Mouse (Mus musculus) hindbrain, embryonic 11.5 days (tissue): ENCODE measurements at regions not wholly inside any gene's neighbourhood (a gene's known extent, or its start where the extent isn't known, plus 50 kb on each side); places are given as distances from the start of the nearest gene placed in this dataset.

ENCODE experiments used
- ATAC-seq: fragments of 200-750 bp; cut with Nextera tagmentation; 2 replicates; pipeline ENCODE4 v1.8.0; 2017; ENCODE audit warnings: mild to moderate bottlenecking, moderate TSS enrichment, moderate library complexity; ENCODE audit not compliant: low FRiP score
- DNase-seq: peaks from one replicate; pipeline ENCODE4 v3.0.0-alpha.2; 2015; ENCODE audit warnings: low spot score
- H3K27ac ChIP-seq: fragments of 300-500 bp; sonication (generic); 2 replicates; pipeline ENCODE4 v1.5.1; 2014; ENCODE audit warnings: mild to moderate bottlenecking, low read depth, low read length
- H3K27me3 ChIP-seq: fragments of 300-500 bp; sonication (generic); 2 replicates; pipeline ENCODE4 v1.6.1; 2014; ENCODE audit warnings: mild to moderate bottlenecking, low read length, moderate library complexity, mixed read lengths; ENCODE audit not compliant: control insufficient read depth, insufficient read depth
- H3K36me3 ChIP-seq: fragments of 300-500 bp; sonication (generic); 2 replicates; pipeline ENCODE4 v1.6.1; 2014; ENCODE audit warnings: mild to moderate bottlenecking, low read length, moderate library complexity, mixed read lengths; ENCODE audit not compliant: control insufficient read depth, insufficient read depth
- H3K4me1 ChIP-seq: fragments of 300-500 bp; sonication (generic); replicated peaks from 2 replicates; pipeline ENCODE4 v1.6.1; 2014; ENCODE audit warnings: low read length, mixed read lengths; ENCODE audit not compliant: control insufficient read depth, insufficient read depth
- H3K4me2 ChIP-seq: fragments of 300-500 bp; sonication (generic); replicated peaks from 2 replicates; pipeline ENCODE4 v1.6.1; 2014; ENCODE audit warnings: mild to moderate bottlenecking, low read depth, low read length
- H3K4me3 ChIP-seq: fragments of 300-500 bp; sonication (generic); 2 replicates; pipeline ENCODE4 v1.5.1; 2014; ENCODE audit warnings: low read depth, low read length
- H3K9ac ChIP-seq: fragments of 300-500 bp; sonication (generic); 2 replicates; pipeline ENCODE4 v1.6.1; 2014; ENCODE audit warnings: low read depth, low read length
- H3K9me3 ChIP-seq: fragments of 300-500 bp; sonication (generic); 2 replicates; pipeline ENCODE4 v1.6.1; 2016; ENCODE audit warnings: low read length; ENCODE audit not compliant: control insufficient read depth
- WGBS: fragments of 180-500 bp; shearing (Covaris S2); extraction: QIAGEN DNeasy Blood & Tissue Kit; methylation state at CpG from one replicate; pipeline ENCODE4 v1.1.7; 2014; 5-methylcytosine and 5-hydroxymethylcytosine counted together

DNA sequence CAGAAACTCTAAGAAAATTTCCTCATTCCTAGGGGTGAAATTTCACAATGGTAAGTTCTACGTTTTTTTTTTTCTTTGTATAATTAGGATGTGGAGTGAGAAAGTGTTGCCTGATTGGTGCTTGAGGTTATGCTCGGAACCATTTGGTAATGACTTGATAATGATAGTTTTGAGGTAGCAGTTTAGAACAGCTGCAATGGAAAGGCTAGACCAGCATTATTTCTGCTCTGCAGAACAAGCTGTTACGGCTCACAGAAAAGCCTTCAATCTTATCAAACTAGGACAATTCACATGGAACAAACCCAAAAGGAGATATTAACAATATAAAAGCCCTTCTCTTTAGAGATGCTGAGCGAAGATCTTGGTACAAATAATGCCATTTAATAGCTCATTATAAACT lies 908.6 kb downstream of the Kcnt2 start:
- no peaks in the 10 kb centered on the region for H3K36me3 ChIP-seq
- 79% methylated on average over 4 of the region's 4 CpGs for WGBS
- DNase-seq (no peak), ATAC-seq (no peak)
- no peak overlapping the region for H3K4me2 ChIP-seq
- no peak overlapping the region for H3K27ac ChIP-seq
- no peaks in the 10 kb centered on the region for H3K9me3 ChIP-seq
- no peak overlapping the region for H3K4me3 ChIP-seq
- H3K27me3 ChIP-seq = no peaks in the 10 kb centered on the region
- H3K4me1 ChIP-seq = no peaks in the 10 kb centered on the region
- no peak overlapping the region for H3K9ac ChIP-seq

DNA sequence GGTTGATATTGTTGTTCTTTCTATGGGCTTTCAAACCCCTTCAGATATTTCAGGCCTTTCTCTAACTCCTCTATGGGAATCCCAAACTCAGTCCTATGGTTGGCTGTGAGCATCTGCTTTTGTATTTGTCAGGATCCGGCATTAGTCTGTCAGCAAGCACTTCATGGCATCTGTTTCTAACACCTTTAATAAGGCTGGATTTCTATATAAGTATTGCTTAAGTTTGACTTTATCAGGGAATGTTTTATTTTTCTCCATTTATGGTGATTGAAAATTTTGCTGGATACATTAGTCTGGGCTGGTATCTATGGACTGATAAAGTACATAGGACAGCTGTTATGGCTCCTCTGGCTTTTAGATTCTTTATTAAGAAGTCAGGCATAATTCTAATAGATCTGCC lies 915.8 kb downstream of the Kcnt2 start:
- WGBS = 92% methylated on average over 1 of the region's 1 CpGs
- no peak overlapping the region for H3K9ac ChIP-seq
- H3K9me3 ChIP-seq = no peaks in the 10 kb centered on the region
- no peaks in the 10 kb centered on the region for H3K36me3 ChIP-seq
- no peak for ATAC-seq
- no peaks in the 10 kb centered on the region for H3K27me3 ChIP-seq
- H3K4me3 ChIP-seq = no peak overlapping the region
- no peaks in the 10 kb centered on the region for H3K4me1 ChIP-seq
- H3K27ac ChIP-seq = no peak overlapping the region
- no peak overlapping the region for H3K4me2 ChIP-seq
- no peak for DNase-seq
